Mouse (Mus musculus) gonadal fat pad, adult 2 months (tissue): Measurements from ENCODE around the gene Itga3. TPM values are rescaled to one million over a fixed set of nuclear protein-coding genes. Genes with fewer than 3 reads are reported as not detected.

Experiments used
- DNase-seq: peaks from one replicate; pipeline ENCODE4 v3.0.0-alpha.2; 2012; ENCODE audit warnings: low read depth
- polyA plus RNA-seq: library from polyadenylated mRNA; depleted of rRNA; stranded (reverse); fragments of >200 nt; gene quantifications from 2 replicates; pipeline ENCODE4 v1.2.3, GENCODE M21; 2012; rRNA removed

Gene Itga3
- 38.2 and 41.1 TPM in 2 replicates for polyA plus RNA-seq

DNA sequence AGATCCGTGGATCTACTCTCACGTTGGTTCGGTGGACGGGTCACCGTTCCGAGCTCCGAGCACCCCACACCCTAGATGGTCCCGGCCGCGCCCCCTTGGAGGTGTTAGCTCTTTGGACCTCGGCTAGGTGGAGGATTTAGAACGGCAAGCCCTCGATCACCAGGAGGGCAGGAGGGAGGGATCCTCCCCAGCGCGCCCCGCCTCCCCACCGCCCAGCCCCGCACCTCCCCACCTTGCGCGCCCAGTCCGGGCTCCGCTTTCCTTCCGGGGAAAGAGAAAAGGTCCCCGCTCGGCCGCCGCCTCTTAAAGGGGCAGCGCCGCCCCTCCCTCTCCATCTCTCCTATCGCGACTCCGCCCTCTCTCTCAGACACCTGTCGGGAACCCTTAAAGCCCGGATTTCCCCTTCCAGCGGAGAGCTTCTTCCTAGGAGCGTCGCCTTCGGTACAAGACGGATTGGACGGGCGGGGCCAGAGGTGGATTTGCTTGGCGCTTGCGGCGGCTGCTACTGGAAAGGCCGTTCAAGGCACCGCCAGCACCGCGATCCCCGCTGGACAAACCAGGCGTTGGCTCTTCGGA is at the start of gene Itga3:
TSS of gene Itga3 (minus strand) at position 266 of the 576 bp plus-strand sequence.
- DNase-seq = no peak

DNA sequence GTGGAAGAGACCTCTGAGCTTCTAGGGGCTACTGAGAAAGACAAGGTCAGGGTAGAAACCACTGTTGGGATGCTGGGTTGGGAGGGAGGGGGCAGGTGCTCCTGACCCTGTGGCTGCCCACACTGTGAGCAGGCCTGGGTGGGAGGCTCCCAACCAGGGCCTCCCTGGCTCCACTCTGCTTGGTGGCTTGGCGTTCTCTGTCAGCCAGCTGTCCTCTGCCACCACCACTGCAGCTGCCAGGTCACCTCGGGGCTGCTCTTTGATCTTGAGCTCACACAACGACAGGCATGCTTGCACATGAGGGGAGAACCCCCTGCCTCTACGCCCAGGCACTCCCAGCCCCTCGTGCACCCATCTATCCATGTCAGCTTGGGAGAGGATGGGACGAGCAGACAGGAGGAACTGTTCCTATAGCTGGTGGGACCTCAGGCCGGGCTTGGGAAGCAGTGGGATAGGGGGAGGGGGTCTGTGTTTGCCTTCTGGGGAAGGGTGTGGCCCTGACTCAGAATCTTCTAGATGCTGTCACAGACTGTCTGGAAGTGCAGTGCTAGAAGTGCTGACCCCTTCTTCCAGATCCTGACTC is 48.9 kb upstream of the Itga3 start:
- no peak for DNase-seq

DNA sequence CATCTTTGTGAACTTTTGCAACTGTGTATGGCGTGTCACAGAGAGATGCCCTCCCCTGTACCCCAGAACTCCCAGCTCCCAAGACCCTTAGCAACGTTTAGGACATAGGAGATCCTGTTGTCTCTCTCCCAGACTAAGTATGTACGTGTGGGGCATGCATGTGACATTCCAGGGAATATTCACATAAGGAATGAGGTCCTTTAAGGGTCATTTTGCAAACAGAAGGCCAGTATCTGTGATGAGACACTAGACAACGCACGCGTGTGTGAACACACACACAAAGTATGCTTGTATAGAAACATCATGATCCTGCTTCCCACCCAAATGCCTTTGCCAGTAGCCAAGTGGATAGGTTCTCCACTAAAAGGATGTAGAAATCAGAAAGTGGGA is 45.5 kb upstream of the Itga3 start:
- DNase-seq = no peak

DNA sequence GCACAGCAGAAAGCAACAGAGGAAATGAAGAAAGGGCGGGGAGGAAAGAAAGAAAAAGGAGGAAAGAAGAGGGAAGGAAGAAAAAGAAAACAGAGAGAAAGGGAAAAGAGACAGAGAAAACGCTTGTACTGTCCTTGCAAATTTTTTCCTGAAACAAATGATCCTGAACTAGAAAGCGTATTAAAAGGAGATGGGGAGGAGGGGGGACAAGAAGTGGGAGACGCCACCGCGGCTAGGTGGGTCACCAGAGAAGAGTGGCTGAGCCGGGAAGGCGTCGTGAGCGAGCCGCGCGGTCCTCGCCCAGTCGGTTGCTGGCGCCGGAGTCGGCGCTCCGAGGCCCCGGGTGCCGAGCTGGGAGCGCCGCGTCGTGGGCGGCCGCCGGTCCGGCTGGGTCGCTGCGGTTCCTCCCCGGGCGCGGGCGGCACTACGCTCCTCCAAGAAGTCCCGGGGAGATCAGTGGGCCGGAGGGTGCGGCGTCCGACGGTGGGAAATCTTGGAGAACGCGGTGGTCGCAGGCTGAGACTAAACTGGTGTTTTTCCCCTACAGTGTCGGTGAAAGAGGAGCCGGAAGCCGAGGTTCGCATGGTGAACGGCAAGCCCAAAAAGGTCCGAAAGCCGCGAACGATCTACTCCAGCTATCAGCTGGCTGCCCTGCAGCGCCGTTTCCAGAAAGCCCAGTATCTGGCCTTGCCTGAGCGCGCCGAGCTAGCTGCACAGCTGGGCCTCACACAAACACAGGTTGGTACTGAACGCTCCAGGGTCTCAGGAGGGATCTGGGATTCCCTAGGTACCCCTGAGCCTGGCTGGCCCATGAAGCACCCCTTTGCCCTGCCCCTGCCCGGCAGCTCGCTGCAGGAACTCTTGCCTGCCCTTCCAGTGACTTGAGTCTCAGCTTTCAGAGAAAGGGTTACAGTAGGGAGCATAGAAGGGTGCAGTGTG is 44.8 kb upstream of the Itga3 start:
- DNase-seq = no peak

DNA sequence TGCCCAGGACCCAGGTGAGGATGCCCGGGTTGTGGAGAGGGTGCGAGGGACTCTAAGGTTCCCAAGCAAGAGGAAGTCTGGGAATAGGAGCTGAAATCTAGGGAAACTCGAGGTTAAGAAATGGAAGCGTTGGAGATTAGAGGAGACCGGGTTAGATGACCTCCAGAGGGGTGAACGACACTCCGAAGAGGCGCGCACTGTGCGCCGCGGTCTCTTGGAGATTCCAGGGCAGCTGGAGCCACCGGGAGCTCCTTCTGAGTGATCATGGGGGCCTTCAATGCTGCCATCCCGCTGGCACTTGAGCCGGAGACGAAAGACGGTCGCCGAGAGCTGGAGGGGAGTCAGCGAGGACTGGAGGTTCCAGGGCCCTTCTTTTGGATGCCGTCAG is 44.0 kb upstream of the Itga3 start:
- no peak for DNase-seq

DNA sequence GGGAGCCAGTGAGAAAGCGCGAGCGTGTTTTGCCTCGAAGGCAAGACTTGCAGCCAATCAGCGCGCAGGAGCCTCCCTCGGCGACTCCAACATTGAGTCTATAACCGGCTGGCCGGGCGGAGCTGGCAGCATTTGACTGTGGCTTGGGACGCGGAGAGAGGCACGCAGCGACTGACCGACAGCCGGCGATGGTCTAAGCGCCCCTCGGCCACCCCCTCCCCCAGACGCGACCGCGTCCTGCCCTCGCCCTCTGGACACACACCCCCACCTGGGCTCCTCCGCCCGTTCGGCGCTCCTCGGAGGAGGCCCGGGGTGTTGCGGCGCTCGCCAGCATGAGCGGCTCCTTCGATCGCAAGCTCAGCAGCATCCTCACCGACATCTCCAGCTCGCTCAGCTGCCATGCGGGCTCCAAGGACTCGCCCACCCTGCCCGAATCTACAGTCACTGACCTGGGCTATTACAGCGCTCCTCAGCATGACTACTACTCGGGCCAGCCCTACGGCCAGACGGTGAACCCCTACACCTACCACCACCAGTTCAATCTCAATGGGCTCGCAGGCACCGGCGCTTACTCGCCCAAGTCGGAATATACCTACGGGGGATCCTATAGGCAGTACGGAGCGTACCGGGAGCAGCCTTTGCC is 43.5 kb upstream of the Itga3 start, which contains the start of gene Dlx3:
TSS of gene Dlx3 (plus strand) at position 130 of the 643 bp plus-strand sequence.
- no peak for DNase-seq

DNA sequence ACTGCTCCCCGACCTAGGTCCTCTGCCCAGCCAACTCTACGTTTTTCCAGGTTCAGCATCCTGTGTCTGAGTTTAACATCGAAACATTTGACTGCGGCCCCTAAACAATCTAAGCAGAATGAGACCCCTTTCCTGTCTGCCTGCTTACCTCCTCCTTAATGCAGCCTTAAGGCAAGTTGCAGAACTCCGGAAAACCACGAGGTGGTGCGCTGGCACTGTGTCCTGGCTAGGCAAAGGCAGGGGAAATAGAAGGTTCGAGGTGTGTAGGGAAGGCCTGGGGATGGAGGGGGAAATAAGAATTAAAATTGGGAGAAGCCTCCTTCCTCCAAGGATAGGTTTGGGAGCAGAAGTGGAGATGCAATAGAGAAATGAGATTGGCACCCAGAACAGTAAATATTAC is 41.9 kb upstream of the Itga3 start:
- DNase-seq = no peak

DNA sequence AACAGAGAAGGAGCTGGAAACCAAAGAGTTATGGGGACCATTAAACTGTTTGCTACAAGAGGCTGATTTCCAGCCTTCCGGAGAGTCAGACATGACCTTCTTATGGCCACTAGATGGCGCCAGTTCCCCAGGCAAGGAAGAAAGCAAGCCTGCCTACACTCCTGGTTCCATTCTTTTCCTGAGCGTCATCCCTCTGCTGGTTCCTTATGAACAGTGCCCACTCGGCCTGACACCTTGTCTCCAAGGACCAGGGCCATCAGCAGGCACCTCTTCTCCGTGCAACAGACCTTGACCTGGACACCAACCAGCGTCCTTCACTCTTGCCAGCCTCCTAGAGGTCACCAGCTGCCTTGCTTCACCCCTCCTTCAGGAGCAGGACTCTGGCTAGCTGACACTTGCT is 40.4 kb upstream of the Itga3 start:
- DNase-seq = no peak

DNA sequence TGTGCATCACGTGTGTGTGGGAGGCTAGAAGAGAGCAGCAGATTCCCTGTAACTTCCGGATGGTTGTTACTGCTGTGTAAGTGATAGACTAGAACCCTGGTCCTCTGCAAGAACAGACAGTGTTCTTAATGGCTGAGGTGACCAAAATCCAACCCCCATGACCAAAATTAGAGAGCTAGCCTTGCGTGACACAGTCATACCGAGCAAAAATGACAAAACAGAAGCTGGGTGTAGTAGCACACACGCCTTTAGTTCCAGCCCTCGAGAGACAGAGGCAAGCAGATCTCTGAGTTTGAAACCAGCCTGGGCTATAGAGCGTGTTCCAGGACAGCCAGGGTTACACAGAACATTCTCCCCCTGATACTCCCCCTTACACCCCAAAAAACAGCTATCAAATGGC is 33.5 kb upstream of the Itga3 start:
- DNase-seq = no peak

DNA sequence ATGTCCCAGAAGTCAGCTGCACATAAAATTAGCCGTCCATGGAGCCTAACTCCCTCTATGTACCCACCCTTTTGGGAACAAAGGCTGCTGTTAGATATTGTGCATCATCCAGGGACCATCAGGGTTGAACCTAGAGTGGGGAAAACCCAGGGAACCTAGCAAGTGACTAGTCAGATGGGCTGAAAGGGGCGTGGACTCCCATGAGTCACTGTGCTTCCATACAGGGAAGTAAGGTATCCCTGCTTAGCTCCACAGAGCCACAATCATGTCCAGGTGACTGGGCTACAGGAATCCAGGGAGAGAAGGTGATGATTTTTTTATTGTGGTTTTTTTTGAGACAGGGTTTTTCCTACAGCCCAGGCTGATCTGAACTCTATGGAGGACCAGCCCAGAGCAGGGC is 32.4 kb upstream of the Itga3 start:
- DNase-seq = no peak

DNA sequence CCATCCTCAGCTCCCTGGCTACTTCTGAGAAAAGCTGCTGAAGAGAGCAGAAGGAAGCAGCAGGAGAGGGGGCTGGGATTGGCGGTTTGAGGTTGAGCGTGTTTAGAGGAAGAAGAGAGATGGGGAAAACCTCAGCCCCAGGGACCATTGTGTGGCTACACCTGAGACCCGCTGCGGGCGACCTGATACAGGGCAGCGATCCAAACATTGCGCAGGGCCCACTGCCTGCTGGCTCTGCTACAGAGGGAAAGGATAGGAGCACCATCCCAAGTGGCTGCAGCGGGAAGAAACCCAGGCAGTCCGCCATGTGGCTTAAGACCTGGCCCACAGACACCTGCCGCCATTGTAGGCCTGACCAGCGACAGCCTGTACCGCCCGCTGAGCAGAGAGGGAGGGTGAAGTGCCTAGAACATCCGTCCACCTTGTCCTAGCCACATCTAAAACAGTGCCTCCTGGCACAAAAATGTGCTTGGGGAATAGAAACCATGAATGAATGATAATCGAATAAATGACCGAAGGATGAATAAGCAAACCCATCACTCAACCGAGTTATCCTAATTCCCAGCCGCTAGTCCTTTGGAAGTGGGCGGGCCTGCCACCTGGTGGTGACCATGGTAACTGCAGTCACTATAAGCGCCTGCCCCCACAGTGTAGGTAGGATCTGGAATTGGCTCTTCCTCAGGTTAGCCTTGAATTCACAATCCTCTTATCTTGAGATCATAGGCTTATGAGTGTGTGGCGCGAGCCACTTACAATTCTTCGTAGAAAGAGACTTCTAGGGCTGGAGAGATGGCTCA is 30.0 kb upstream of the Itga3 start:
- no peak for DNase-seq

DNA sequence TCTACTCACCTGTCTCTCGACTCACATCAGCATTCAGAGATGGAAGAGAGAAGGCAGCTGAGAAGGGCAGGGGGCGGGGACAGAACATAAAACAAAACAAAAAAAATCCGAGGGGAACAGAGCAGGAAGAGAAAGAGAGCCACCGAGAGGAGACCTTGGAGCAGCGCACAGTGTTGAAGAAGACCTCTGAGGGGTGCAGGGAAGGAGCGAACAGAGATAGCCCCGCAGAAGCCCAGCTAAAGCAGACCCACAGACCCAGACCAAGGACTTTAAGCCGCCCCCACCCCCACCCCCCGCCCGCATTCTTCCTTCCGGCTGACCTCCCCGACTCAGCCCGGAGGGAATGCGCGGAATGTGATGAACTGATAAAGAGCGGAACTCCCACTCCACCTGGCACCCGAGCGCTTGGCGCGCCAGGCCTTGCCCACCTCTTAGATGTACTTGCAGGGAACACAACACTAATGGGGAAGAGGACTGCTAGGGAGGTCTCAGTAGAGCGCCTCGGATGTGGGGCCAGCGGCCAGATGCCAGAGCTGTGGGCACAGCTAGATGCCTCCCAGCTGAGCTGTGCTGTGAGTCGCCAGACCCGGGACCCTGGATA is 28.8 kb upstream of the Itga3 start:
- DNase-seq = no peak

DNA sequence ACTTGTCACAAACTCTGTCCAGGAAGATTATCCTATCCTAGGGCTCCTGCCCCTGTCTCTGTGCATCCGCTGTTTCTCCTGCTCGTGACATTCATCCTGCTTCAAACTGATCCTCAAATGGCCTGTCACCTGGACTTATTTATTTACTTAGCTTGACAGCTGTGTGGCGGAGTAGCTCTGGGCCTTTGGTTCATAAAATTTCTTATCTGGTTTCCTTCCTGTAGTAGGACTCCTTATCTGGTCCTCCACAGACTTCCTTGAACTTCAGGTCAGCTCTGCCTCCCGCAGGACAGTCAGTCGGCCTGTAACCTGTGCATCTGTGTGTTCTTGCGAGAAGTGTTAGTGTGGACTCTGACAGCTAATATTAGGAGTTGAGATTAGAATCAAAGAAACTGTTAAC is 27.7 kb upstream of the Itga3 start:
- no peak for DNase-seq

DNA sequence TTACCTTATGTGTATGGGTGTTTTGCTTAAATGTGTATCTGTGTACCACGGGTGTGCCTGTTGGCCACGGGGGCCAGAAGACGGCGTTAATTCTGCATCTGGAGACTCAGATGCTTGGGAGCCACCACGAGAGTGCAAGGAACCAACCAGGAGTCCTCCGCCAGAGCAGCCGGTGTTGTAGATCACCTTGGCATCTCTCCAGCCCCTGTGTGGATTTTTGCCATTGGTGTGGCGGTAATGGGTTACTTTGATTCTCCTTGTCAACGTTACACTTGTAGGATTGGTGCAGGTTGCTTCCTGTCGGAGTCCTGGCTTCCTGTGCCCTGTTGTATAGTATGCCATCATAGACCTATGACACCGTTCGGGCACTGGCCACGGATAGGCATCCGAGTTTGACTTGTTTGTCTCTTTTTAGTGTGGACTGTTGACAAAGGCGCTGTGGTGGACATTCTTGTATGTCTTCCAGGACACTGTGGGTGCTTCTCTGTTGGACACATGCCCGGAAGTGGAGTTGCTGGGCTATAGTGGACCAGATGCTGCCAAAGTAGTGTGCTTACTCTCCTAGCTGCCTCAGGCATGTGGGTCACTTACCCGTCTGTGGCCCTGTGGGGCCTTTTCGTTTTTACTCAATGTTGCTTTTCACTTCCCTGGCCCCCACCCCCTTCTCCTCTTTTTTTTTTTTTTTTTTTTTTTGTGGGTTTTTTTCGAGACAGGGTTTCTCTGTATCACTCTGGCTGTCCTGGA is 25.7 kb upstream of the Itga3 start:
- DNase-seq = no peak

DNA sequence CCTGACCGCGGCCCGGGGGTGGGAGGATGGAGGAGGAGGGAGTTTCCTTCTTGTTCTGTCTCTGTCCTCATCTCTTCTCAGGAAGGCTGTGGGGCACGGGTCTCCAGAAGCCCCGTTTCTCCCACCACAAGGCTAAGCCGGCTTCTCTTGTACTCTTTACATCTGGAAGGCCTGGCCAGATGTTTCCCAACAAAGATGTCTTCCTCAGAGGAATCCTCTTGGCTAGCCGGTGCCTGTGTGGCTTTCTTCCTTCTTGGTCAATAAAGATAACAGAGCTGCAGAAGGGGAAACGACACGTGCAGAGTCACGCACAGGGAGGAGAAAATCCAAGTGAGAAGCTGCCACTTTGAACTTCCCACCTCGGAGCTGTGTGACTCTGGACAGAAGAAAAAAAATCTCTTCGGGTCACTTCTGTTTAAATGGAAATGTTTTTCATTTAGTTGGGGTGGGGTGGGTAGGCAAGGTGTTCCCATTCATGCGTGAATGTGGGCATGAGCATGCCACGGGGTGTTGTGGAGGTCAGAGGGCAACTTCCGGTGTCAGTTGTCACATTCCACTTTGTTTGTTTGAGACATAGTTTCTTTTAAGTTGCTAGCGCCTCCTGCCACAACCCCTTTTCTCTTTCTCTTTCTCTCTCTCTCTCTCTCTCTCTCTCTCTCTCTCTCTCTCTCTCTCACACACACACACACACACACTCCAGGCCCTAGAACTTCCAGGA is 24.6 kb upstream of the Itga3 start:
- no peak for DNase-seq

DNA sequence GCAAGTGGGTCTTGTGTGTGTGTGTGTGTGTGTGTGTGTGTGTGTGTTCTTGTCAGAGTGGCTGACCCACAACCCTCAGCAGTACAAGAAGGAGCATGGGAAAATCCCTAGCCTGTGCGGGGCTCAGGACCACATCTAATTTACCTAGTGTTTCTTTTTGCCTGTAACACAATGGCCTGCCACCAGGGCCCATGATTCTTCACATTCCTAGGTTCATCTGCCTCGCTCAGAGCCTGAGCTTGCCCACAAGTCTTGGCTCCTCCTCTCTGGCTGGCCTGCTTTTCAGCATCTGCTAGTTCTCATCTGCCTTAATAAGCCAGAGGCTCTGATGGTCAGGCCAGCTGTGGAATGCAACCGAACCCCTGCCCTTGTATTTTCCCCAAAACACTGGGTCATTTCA is 23.8 kb upstream of the Itga3 start:
- no peak for DNase-seq

DNA sequence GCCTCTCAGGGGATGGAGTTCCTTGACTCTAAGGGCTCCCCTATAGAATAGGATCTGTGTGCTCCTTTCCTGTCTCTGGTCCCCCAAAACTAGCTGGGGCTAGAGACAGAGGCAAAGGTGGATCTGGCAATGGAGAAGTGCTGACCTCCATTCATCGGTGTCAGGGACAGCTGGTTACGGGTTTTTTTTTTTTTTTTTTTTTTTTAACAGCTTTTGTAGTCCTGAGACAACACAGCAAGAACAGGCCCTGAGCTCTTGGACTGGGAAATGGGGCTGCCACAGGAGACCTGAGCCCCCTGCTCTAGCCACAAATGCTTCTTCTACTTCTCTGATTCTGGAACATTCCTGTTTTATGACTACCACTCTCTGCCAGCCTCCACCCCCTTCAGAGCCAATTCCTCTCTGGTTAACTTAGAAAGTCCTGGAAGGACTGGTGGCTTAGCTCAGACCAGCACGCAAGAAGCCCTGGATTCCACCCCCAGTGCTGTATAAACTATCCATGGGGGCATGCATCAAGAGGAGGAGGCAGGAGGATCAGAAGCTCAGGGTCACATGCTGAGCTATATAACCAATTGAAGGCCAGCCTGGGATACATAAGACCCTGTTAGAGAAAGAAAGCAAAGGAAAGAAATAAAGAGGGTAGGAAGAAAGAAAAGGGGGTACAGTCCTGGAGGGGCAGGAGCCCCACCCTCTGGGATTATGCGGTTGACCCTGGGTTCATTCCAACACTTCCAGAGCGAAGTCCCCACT is 21.9 kb upstream of the Itga3 start:
- DNase-seq = no peak

DNA sequence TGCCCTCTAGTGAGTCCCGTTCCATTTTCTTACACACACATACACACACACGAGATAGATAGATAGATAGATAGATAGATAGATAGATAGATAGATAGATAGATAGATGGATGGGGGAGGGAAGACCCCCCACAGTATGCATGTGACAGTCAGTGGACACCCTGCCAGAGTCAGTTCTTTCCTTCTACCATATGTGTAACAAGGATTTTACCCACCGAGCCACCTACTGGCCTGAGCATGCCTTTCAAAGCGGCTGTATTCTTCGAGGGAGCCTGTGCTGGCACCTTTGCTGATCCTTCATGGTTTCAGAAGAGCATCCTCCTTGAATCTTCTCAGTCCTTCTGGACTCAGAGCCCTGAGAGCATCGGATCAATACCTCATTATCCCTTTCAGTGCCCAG is 21.3 kb upstream of the Itga3 start:
- no peak for DNase-seq
